Mouse (Mus musculus) E14TG2a.4 (cell line): ENCODE results near the gene Zfp148.

Experiments used
- H3K27me3 ChIP-seq: 2 replicates; pipeline ENCODE4 v1.6.1; 2014; ENCODE audit warnings: low read length, control low read depth; ENCODE audit not compliant: insufficient read depth
- H3K36me3 ChIP-seq: 2 replicates; pipeline ENCODE4 v1.6.1; 2014; ENCODE audit warnings: low read length, control low read depth; ENCODE audit not compliant: insufficient read depth
- H3K4me1 ChIP-seq: replicated peaks from 2 replicates; pipeline ENCODE4 v1.6.1; 2014; ENCODE audit warnings: low read depth, low read length, control low read depth
- H3K4me3 ChIP-seq: replicated peaks from 2 replicates; pipeline ENCODE4 v1.5.1; 2014; ENCODE audit warnings: mild to moderate bottlenecking, low read length
- H3K9me3 ChIP-seq: 2 replicates; pipeline ENCODE4 v1.6.1; 2014; ENCODE audit warnings: low read length, control low read depth
- CTCF ChIP-seq: conservative IDR thresholded peaks from 2 replicates; pipeline ENCODE4 v1.5.1; 2014; ENCODE audit warnings: low read length
- NANOG ChIP-seq: IDR thresholded peaks from 2 replicates; pipeline ENCODE4 v1.6.1; 2014; ENCODE audit warnings: borderline replicate concordance, low read length, mixed read lengths
- POU5F1 ChIP-seq: IDR thresholded peaks from 2 replicates; pipeline ENCODE4 v1.6.1; 2014; ENCODE audit warnings: low read length, borderline replicate concordance

Zfp148 gene

DNA sequence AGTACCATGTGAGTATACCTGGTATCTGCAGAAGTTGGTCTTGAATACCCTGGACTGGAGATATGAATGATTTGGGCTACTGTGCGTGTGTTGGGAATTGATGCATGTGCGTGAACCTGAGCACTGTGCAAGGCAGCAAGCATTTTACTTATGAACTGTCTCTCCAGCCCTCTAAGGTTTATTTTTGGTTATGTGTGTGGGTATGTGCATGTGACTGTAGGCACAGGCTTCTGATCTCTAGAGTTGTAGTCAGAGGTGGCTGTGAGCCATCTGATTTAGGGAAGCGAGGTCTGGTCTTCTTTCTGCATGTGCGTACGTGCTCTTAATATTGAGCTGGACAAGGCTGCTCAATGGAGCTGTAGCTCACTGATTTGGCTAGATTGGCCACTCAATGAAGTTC is 33.6 kb downstream of the Zfp148 start:
- H3K4me3 ChIP-seq: no peak overlapping the region
- H3K27me3 ChIP-seq: no peaks in the 10 kb centered on the region
- H3K36me3 ChIP-seq: no peaks in the 10 kb centered on the region
- peaks cover 36% of the 10 kb centered on the region for H3K4me1 ChIP-seq
- TF ChIP-seq POU5F1: no peak
- TF ChIP-seq CTCF: no peak
- TF ChIP-seq NANOG: no peak
- no peaks in the 10 kb centered on the region for H3K9me3 ChIP-seq

DNA sequence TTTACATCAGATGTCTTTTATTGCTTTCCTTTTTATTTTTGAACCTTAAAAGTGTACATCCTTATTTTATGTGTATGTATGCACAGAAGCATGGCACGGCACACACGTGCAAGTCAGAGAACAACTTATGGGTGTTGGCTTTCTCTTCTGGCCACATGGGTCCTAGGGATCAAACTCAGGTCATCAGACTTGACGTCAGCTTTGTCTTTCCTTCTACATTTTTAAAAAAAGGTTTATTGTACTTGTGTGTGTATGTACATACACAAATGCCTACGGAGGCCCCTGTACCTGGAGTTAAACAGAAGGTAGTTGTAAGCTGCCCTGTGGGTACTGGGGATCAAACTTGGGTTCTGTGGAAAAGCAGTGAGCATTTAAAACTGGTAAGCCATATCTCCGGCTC is 35.0 kb downstream of the Zfp148 start:
- no peak overlapping the region for H3K4me3 ChIP-seq
- peaks cover 5% of the 10 kb centered on the region; the same call in 1 of the 2 replicates for H3K36me3 ChIP-seq
- no peaks in the 10 kb centered on the region for H3K9me3 ChIP-seq
- H3K4me1 ChIP-seq: peaks cover 31% of the 10 kb centered on the region
- TF ChIP-seq NANOG: no peak
- TF ChIP-seq CTCF: no peak
- TF ChIP-seq POU5F1: no peak
- no peaks in the 10 kb centered on the region for H3K27me3 ChIP-seq

DNA sequence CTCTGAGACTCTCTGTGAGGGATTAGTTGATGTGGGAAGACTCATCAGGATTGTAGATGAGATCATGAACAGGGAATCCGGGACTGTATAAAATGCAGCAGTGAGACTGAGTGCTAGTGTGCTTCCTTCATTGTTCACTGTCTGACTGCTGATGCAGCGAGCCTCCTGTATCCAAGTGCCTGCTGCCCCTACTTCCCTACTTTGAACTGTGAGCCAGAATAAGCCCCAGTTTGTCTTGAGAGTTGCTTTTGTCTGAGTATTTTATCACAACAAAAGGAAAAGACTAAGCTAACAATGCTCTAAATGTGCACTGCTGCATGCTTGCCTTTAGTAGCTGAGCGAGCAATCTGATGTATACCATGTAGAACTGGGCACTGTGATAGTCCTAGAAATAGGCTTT is 47.7 kb downstream of the Zfp148 start:
- Histone ChIP-seq H3K4me3 (no peak overlapping the region), H3K36me3 (peaks cover 52% of the 10 kb centered on the region), H3K4me1 (peaks cover 23% of the 10 kb centered on the region), H3K27me3 (no peaks in the 10 kb centered on the region), H3K9me3 (no peaks in the 10 kb centered on the region)
- TF ChIP-seq CTCF (no peak), NANOG (peak; percentile 93), POU5F1 (no peak; the same call in 1 of the 2 replicates)

DNA sequence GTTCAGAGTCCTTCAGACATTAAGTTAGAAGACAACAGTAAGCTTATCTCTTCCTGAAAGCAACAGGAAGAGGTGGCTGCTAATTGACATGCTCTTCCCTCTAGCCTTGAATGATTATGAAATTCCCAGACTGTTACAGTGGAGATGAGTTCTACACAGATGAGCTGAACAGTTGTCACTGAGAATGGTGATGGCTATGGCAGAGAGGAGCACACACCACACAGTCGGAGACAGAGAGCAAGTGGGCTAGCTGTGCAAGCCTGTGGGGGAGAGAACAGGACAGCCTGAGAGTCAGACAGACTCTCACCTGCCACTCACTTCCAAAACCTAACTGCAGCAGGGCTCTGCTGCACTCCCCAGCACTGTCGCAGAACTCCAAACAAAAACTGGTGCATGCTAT is 51.0 kb downstream of the Zfp148 start:
- TF ChIP-seq POU5F1 (no peak), CTCF (no peak), NANOG (no peak)
- H3K4me1 ChIP-seq: peaks cover 36% of the 10 kb centered on the region

DNA sequence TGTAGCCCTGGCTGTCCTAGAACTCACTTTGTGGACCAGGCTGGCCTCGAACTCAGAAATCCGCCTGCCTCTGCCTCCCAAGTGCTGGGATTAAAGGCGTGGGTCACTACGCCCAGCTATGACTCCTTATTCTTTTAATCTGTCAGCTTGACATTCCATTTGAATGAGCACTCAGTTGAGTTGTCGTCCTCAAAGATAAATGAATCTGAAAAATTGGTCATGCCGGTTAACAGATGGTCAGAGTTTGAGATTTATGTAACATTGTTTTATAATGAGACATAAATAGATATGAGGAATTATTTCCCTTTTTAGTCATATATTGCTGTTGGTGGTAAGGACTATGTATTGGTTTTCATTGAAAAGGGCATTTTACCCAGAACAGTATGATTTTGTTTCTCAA is 60.4 kb downstream of the Zfp148 start:
- Histone ChIP-seq H3K4me1 (peaks cover 7% of the 10 kb centered on the region), H3K36me3 (peaks cover 29% of the 10 kb centered on the region), H3K4me3 (no peak overlapping the region), H3K9me3 (no peaks in the 10 kb centered on the region), H3K27me3 (no peaks in the 10 kb centered on the region)
- no peak for TF ChIP-seq CTCF
- TF ChIP-seq POU5F1: no peak
- TF ChIP-seq NANOG: no peak

More for the DNA sequence above, 51.0 kb downstream of the Zfp148 start:
- Histone ChIP-seq H3K36me3 (peaks cover 50% of the 10 kb centered on the region), H3K4me3 (no peak overlapping the region), H3K9me3 (no peaks in the 10 kb centered on the region), H3K27me3 (no peaks in the 10 kb centered on the region)

DNA sequence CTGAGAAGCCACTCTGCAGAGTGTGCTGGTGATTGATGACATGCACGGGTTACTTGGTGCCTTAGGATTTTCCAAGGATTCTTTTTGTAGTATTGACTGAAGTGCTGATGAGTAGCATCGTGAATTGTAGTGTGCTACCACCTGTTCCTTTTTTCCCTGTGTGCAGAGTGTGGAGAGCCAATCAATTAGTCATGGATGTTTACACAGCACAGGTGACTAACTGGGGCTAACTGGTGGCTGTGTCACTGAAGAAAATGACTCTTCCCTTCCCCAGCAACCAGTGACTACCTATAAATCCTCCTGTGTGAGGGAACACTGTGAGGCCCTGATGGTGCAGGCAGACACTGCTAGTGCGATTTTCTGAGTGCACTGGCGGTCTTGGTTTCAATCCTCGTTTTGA is 66.2 kb downstream of the Zfp148 start:
- Histone ChIP-seq H3K27me3 (no peaks in the 10 kb centered on the region), H3K9me3 (no peaks in the 10 kb centered on the region)

DNA sequence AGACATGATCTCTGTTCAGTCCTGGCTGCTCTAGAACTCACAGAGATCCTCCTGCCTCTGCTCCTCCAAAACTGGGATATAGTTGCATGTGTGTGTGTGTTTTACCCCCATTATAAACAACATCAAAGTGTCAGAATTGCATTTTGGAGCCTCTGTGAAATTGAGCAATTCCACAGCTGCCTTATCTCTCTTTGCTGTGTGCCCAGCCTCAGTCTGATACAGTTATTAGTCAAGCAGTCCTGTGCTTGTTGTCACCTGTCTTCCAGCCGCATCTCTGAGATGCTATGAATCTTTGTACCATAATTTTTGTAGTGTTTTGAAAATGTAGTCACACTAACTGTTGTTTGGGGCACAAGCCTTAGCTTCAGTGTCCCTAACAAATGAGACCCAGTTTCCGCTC is 73.2 kb downstream of the Zfp148 start:
- H3K4me3 ChIP-seq: no peak overlapping the region
- TF ChIP-seq CTCF: no peak
- TF ChIP-seq NANOG: no peak
- no peak for TF ChIP-seq POU5F1
- no peaks in the 10 kb centered on the region for H3K9me3 ChIP-seq
- peaks cover 24% of the 10 kb centered on the region for H3K36me3 ChIP-seq
- no peaks in the 10 kb centered on the region for H3K27me3 ChIP-seq
- peaks cover 32% of the 10 kb centered on the region for H3K4me1 ChIP-seq

More for the DNA sequence above, 66.2 kb downstream of the Zfp148 start:
- TF ChIP-seq CTCF: no peak
- TF ChIP-seq POU5F1: no peak
- TF ChIP-seq NANOG: no peak
- H3K4me1 ChIP-seq: no peaks in the 10 kb centered on the region; the same call in 1 of the 2 replicates
- no peak overlapping the region for H3K4me3 ChIP-seq
- H3K36me3 ChIP-seq: peaks cover 14% of the 10 kb centered on the region

DNA sequence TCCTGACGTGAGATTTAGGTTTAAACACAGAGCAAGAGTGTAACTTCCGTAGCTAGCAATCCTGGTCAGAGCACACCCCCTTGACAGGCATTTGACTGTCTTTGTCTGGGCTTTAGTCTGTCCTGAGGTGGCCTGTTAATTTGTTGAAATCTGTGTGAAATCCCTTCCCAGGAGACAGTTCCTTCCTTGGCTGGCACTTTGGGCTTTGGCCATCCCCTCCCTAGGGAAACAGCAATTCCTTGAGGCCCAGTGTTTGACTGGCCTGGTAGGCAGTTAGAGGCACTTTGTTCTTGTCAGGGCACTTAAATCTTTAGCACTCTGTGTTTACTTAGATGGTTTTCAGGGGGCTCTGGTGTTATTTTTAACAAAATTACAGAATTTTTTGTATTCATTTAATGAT is 73.7 kb downstream of the Zfp148 start:
- no peaks in the 10 kb centered on the region for H3K27me3 ChIP-seq
- peaks cover 32% of the 10 kb centered on the region for H3K4me1 ChIP-seq
- no peak for TF ChIP-seq POU5F1
- TF ChIP-seq CTCF: no peak
- no peak for TF ChIP-seq NANOG
- peaks cover 27% of the 10 kb centered on the region for H3K36me3 ChIP-seq
- H3K9me3 ChIP-seq: no peaks in the 10 kb centered on the region
- H3K4me3 ChIP-seq: no peak overlapping the region

DNA sequence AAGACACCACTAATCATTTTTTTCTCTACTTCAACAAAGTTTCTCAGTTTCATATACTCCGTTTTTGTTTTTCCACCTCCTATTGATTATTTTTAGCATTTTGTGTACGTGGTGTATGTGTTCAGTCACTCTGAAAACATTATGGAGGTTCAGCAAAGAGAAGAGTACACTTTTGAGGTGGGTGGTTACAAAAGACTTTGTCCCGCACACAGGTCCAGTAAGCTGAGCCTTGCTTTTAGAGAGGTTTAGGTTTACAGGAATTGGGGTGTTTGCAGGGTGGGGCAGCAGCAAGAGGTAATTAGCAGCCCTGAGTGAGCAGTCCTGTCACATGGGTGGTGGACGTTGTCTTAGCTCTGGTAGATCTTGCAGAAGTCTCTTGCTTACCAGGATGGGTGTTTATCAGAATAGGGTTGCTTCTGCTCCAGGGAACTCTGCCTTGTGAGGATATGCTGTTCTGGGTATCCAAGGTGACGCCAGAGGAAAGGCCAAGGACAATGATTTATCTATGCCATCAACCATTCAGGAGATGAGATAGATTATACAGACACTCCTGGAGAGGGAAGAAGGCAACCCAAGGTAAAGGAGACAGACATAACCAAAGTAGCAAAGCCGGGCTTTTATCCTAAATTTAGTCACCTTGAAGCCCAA is 74.8 kb downstream of the Zfp148 start:
- Histone ChIP-seq H3K27me3 (no peaks in the 10 kb centered on the region), H3K9me3 (no peaks in the 10 kb centered on the region), H3K4me1 (peaks cover 32% of the 10 kb centered on the region), H3K4me3 (no peak overlapping the region), H3K36me3 (peaks cover 37% of the 10 kb centered on the region)
- TF ChIP-seq CTCF: no peak
- TF ChIP-seq NANOG: no peak
- TF ChIP-seq POU5F1: no peak
